Mouse (Mus musculus) liver (tissue): Measurements from ENCODE around the gene H2al1n.
"Not testable (repeated sequence)": the region's sequence is repeated elsewhere in the genome, so short reads cannot be mapped to it uniquely, and the experiment has no call there.

Experiments
- DNase-seq: peaks from one replicate; pipeline ENCODE4 v3.0.0-alpha.2; 2020; ENCODE audit warnings: mixed read lengths

The H2al1n gene

GRCm38 (mm10) chrX:14210848-14211247 is at the start of gene H2al1n:
TSS of gene H2al1n (plus strand) at chrX:14211148.
- not testable (repeated sequence) for DNase-seq

GRCm38 (mm10) chrX:14199284-14199683 is 11.7 kb upstream of the H2al1n start:
- DNase-seq = no peak

- DNase-seq = peak; percentile 3
These were observed 4.7 kb upstream of the H2al1n start for GRCm38 (mm10) chrX:14206112-14206875.

- DNase-seq = no peak
These were observed 18.3 kb downstream of the H2al1n start for GRCm38 (mm10) chrX:14229218-14229617.

GRCm38 (mm10) chrX:14259597-14260239 is 48.8 kb downstream of the H2al1n start:
- DNase-seq = no peak
